Mouse (Mus musculus): ENCODE measurements around the gene Hnrnpa2b1. TPM values are rescaled to one million over a fixed set of nuclear protein-coding genes. Genes with fewer than 3 reads are reported as not detected.

Hnrnpa2b1 gene
- polyA plus RNA-seq, 1 experiment from 2014 or later = 2,862 TPM

- peaks cover 64% of the 10 kb centered on the region for H3K36me3 ChIP-seq (replicated peaks)
- H3K4me3 ChIP-seq (replicated peaks) = no peak overlapping the region
- H3K27ac ChIP-seq = no peak overlapping the region
- WGBS = 77% methylated on average over 3 of the region's 3 CpGs
- no peaks in the 10 kb centered on the region for H3K27me3 ChIP-seq
- no peak overlapping the region for H3K4me2 ChIP-seq
- H3K9me3 ChIP-seq = no peaks in the 10 kb centered on the region
- H3K4me1 ChIP-seq = peaks cover 7% of the 10 kb centered on the region
- ATAC-seq (ENCODE audit: low FRiP score) = no peak
- no peak overlapping the region for H3K9ac ChIP-seq
Measured at GRCm38 (mm10) chr6:51460363-51460762, 9.3 kb downstream of the Hnrnpa2b1 start.

- no peak overlapping the region for H3K27ac ChIP-seq
- H3K9me3 ChIP-seq = no peaks in the 10 kb centered on the region
- H3K36me3 ChIP-seq (replicated peaks) = peaks cover 61% of the 10 kb centered on the region
- H3K9ac ChIP-seq = no peak overlapping the region
- WGBS = 79% methylated on average over 4 of the region's 4 CpGs
- no peak; the same call in 1 of the 2 replicates for ATAC-seq (ENCODE audit: low FRiP score)
- no peak overlapping the region for H3K4me3 ChIP-seq (replicated peaks)
- H3K4me1 ChIP-seq = peaks cover 6% of the 10 kb centered on the region; the same call in 1 of the 2 replicates
- H3K27me3 ChIP-seq = no peaks in the 10 kb centered on the region
- no peak overlapping the region for H3K4me2 ChIP-seq
Measured at GRCm38 (mm10) chr6:51460021-51460360, 9.7 kb downstream of the Hnrnpa2b1 start.

GRCm38 (mm10) chr6:51459313-51460020 lies 10.2 kb downstream of the Hnrnpa2b1 start:
- 37% methylated on average over 5 of the region's 5 CpGs for WGBS
- H3K36me3 ChIP-seq (replicated peaks) = peaks cover 58% of the 10 kb centered on the region
- H3K4me3 ChIP-seq (replicated peaks) = no peak overlapping the region
- ATAC-seq (ENCODE audit: low FRiP score) = peak; percentile 55
- H3K9me3 ChIP-seq = no peaks in the 10 kb centered on the region
- H3K9ac ChIP-seq = no peak overlapping the region
- no peak overlapping the region for H3K27ac ChIP-seq
- H3K27me3 ChIP-seq = no peaks in the 10 kb centered on the region
- H3K4me2 ChIP-seq = no peak overlapping the region
- H3K4me1 ChIP-seq = peaks cover 6% of the 10 kb centered on the region; the same call in 1 of the 2 replicates

- no peaks in the 10 kb centered on the region for H3K27me3 ChIP-seq
- H3K4me2 ChIP-seq = no peak overlapping the region
- no peak overlapping the region for H3K4me3 ChIP-seq (replicated peaks)
- no peak for ATAC-seq (ENCODE audit: low FRiP score)
- H3K27ac ChIP-seq = no peak overlapping the region
- 45% methylated on average over 2 of the region's 2 CpGs for WGBS
- H3K9ac ChIP-seq = no peak overlapping the region
- H3K4me1 ChIP-seq = peaks cover 5% of the 10 kb centered on the region; the same call in 1 of the 2 replicates
- no peaks in the 10 kb centered on the region for H3K9me3 ChIP-seq
- peaks cover 55% of the 10 kb centered on the region for H3K36me3 ChIP-seq (replicated peaks)
Measured at GRCm38 (mm10) chr6:51458925-51459312, 10.8 kb downstream of the Hnrnpa2b1 start.

GRCm38 (mm10) chr6:51457770-51458387 lies 11.8 kb downstream of the Hnrnpa2b1 start:
- H3K4me2 ChIP-seq = no peak overlapping the region
- no peaks in the 10 kb centered on the region for H3K27me3 ChIP-seq
- 88% methylated on average over 8 of the region's 8 CpGs for WGBS
- H3K9me3 ChIP-seq = no peaks in the 10 kb centered on the region
- ATAC-seq (ENCODE audit: low FRiP score) = no peak
- H3K9ac ChIP-seq = no peak overlapping the region
- no peaks in the 10 kb centered on the region for H3K4me1 ChIP-seq
- no peak overlapping the region for H3K4me3 ChIP-seq (replicated peaks)
- H3K27ac ChIP-seq = no peak overlapping the region
- H3K36me3 ChIP-seq (replicated peaks) = peaks cover 44% of the 10 kb centered on the region

GRCm38 (mm10) chr6:51457283-51457682 lies 12.4 kb downstream of the Hnrnpa2b1 start:
- ATAC-seq (ENCODE audit: low FRiP score) = no peak
- no peak overlapping the region for H3K9ac ChIP-seq
- H3K4me2 ChIP-seq = no peak overlapping the region
- H3K27ac ChIP-seq = no peak overlapping the region
- no peaks in the 10 kb centered on the region for H3K9me3 ChIP-seq
- H3K36me3 ChIP-seq (replicated peaks) = peaks cover 42% of the 10 kb centered on the region
- H3K4me1 ChIP-seq = no peaks in the 10 kb centered on the region
- no peak overlapping the region for H3K4me3 ChIP-seq (replicated peaks)
- 88% methylated on average over 3 of the region's 3 CpGs for WGBS
- no peaks in the 10 kb centered on the region for H3K27me3 ChIP-seq

- WGBS = 90% methylated on average over 1 of the region's 1 CpGs
- no peak overlapping the region for H3K4me2 ChIP-seq
- no peak overlapping the region for H3K4me3 ChIP-seq (replicated peaks)
- ATAC-seq (ENCODE audit: low FRiP score) = no peak
- peaks cover 32% of the 10 kb centered on the region for H3K36me3 ChIP-seq (replicated peaks)
- H3K9ac ChIP-seq = no peak overlapping the region
- no peak overlapping the region for H3K27ac ChIP-seq
- no peaks in the 10 kb centered on the region for H3K27me3 ChIP-seq
- no peaks in the 10 kb centered on the region for H3K9me3 ChIP-seq
- H3K4me1 ChIP-seq = no peaks in the 10 kb centered on the region
Measured at GRCm38 (mm10) chr6:51456198-51456597, 13.5 kb downstream of the Hnrnpa2b1 start.

- WGBS = 73% methylated on average over 3 of the region's 3 CpGs
- Histone ChIP-seq H3K4me1 (no peaks in the 10 kb centered on the region), H3K4me2 (no peak overlapping the region), H3K27me3 (no peaks in the 10 kb centered on the region), H3K9me3 (no peaks in the 10 kb centered on the region), H3K4me3 (replicated peaks) (no peak overlapping the region), H3K36me3 (replicated peaks) (peaks cover 23% of the 10 kb centered on the region), H3K27ac (no peak overlapping the region), H3K9ac (no peak overlapping the region)
- no peak for ATAC-seq (ENCODE audit: low FRiP score)
Measured at GRCm38 (mm10) chr6:51454949-51455348, 14.7 kb downstream of the Hnrnpa2b1 start.

GRCm38 (mm10) chr6:51452927-51453503 lies 16.7 kb downstream of the Hnrnpa2b1 start:
- no peaks in the 10 kb centered on the region for H3K9me3 ChIP-seq
- H3K9ac ChIP-seq = no peak overlapping the region
- WGBS = 76% methylated on average over 7 of the region's 7 CpGs
- ATAC-seq (ENCODE audit: low FRiP score) = no peak
- H3K4me1 ChIP-seq = no peaks in the 10 kb centered on the region
- peaks cover 6% of the 10 kb centered on the region for H3K36me3 ChIP-seq (replicated peaks)
- no peak overlapping the region for H3K27ac ChIP-seq
- H3K27me3 ChIP-seq = no peaks in the 10 kb centered on the region
- no peak overlapping the region for H3K4me3 ChIP-seq (replicated peaks)
- no peak overlapping the region for H3K4me2 ChIP-seq

GRCm38 (mm10) chr6:51442191-51442835 lies 27.4 kb downstream of the Hnrnpa2b1 start:
- no peak overlapping the region for H3K4me3 ChIP-seq (replicated peaks)
- H3K4me2 ChIP-seq = no peak overlapping the region
- H3K27me3 ChIP-seq = no peaks in the 10 kb centered on the region
- ATAC-seq (ENCODE audit: low FRiP score) = no peak
- no peaks in the 10 kb centered on the region for H3K36me3 ChIP-seq (replicated peaks)
- H3K27ac ChIP-seq = no peak overlapping the region
- H3K9me3 ChIP-seq = no peaks in the 10 kb centered on the region
- no peak overlapping the region for H3K9ac ChIP-seq
- whole genome bisulfite sequencing = 63% methylated on average over 9 of the region's 9 CpGs
- no peaks in the 10 kb centered on the region for H3K4me1 ChIP-seq

GRCm38 (mm10) chr6:51438826-51439330 lies 30.8 kb downstream of the Hnrnpa2b1 start:
- Histone ChIP-seq H3K27me3 (peaks cover 15% of the 10 kb centered on the region), H3K27ac (no peak overlapping the region), H3K4me3 (replicated peaks) (no peak overlapping the region), H3K9ac (no peak overlapping the region), H3K4me1 (peaks cover 2% of the 10 kb centered on the region; the same call in 1 of the 2 replicates), H3K36me3 (replicated peaks) (no peaks in the 10 kb centered on the region), H3K4me2 (no peak overlapping the region), H3K9me3 (no peaks in the 10 kb centered on the region)
- ATAC-seq (ENCODE audit: low FRiP score) = no peak
- 87% methylated on average over 9 of the region's 9 CpGs for WGBS

GRCm38 (mm10) chr6:51437665-51438064 lies 32.0 kb downstream of the Hnrnpa2b1 start:
- H3K9ac ChIP-seq = no peak overlapping the region
- WGBS = 83% methylated on average over 4 of the region's 4 CpGs
- no peak for ATAC-seq (ENCODE audit: low FRiP score)
- no peak overlapping the region for H3K4me2 ChIP-seq
- no peak overlapping the region for H3K4me3 ChIP-seq (replicated peaks)
- H3K27me3 ChIP-seq = peaks cover 28% of the 10 kb centered on the region
- no peaks in the 10 kb centered on the region for H3K36me3 ChIP-seq (replicated peaks)
- peaks cover 14% of the 10 kb centered on the region for H3K4me1 ChIP-seq
- H3K9me3 ChIP-seq = no peaks in the 10 kb centered on the region
- H3K27ac ChIP-seq = no peak overlapping the region
